Mouse (Mus musculus): Measurements from ENCODE around the gene Prune1. TPM values are rescaled to one million over a fixed set of nuclear protein-coding genes. Genes with fewer than 3 reads are reported as not detected.
A peak's percentile ranks its signal among the peaks of the same experiment; 100 is the strongest.

Prune1 gene
- polyA plus RNA-seq, 1 experiment from 2014 or later, result 35.7 TPM

- H3K27ac ChIP-seq (replicated peaks), result peak overlapping the region; percentile 92
- H3K9me3 ChIP-seq, result no peaks in the 10 kb centered on the region
- H3K4me2 ChIP-seq (replicated peaks), result peak overlapping the region; percentile 68
- peaks cover 4% of the 10 kb centered on the region; the same call in 1 of the 2 replicates for H3K36me3 ChIP-seq
- H3K4me1 ChIP-seq, result peaks cover 38% of the 10 kb centered on the region
- no peaks in the 10 kb centered on the region; the same call in 1 of the 2 replicates for H3K27me3 ChIP-seq
- H3K4me3 ChIP-seq, result peak overlapping the region; percentile 80
- peak; percentile 91 for ATAC-seq (ENCODE audit: low FRiP score, low read depth)
- WGBS, result under 1% methylated on average over 69 of the region's 71 CpGs
- H3K9ac ChIP-seq (replicated peaks), result peak overlapping the region; percentile 96
Observed at GRCm38 (mm10) chr3:95315094-95315843, 33.4 kb upstream of the Prune1 start.

GRCm38 (mm10) chr3:95314486-95315093 is 32.7 kb upstream of the Prune1 start, which contains the start of gene Cers2:
Gene Cers2 (plus strand): TSS chr3:95314791.
- no peaks in the 10 kb centered on the region; the same call in 1 of the 2 replicates for H3K27me3 ChIP-seq
- H3K4me2 ChIP-seq (replicated peaks), result peak within 1 kb of the TSS; percentile 68
- H3K4me3 ChIP-seq, result peak within 1 kb of the TSS; percentile 80
- no peaks in the 10 kb centered on the region for H3K36me3 ChIP-seq
- H3K27ac ChIP-seq (replicated peaks), result peak within 1 kb of the TSS; percentile 92
- H3K9ac ChIP-seq (replicated peaks), result peak within 1 kb of the TSS; percentile 96
- 3% methylated on average over 27 of the region's 27 CpGs for WGBS
- peaks cover 35% of the 10 kb centered on the region for H3K4me1 ChIP-seq
- ATAC-seq (ENCODE audit: low FRiP score, low read depth), result peak; percentile 17; the same call in 1 of the 2 replicates
- no peaks in the 10 kb centered on the region for H3K9me3 ChIP-seq

- Histone ChIP-seq H3K4me3 (peak overlapping the region; percentile 80; the same call in 1 of the 2 replicates), H3K9ac (replicated peaks) (no peak overlapping the region), H3K27ac (replicated peaks) (peak overlapping the region; percentile 92; the same call in 1 of the 2 replicates), H3K27me3 (no peaks in the 10 kb centered on the region; the same call in 1 of the 2 replicates), H3K36me3 (no peaks in the 10 kb centered on the region), H3K4me1 (peaks cover 34% of the 10 kb centered on the region), H3K9me3 (no peaks in the 10 kb centered on the region), H3K4me2 (replicated peaks) (peak overlapping the region; percentile 68)
- WGBS, result 62% methylated on average over 6 of the region's 6 CpGs
- ATAC-seq (ENCODE audit: low FRiP score, low read depth), result no peak
Observed at GRCm38 (mm10) chr3:95314075-95314474, 32.2 kb upstream of the Prune1 start.

GRCm38 (mm10) chr3:95313476-95313875 is 31.6 kb upstream of the Prune1 start:
- Histone ChIP-seq H3K4me3 (no peak overlapping the region), H3K4me1 (peaks cover 28% of the 10 kb centered on the region), H3K27me3 (no peaks in the 10 kb centered on the region; the same call in 1 of the 2 replicates), H3K27ac (replicated peaks) (no peak overlapping the region), H3K9me3 (no peaks in the 10 kb centered on the region), H3K4me2 (replicated peaks) (no peak overlapping the region), H3K36me3 (no peaks in the 10 kb centered on the region), H3K9ac (replicated peaks) (no peak overlapping the region)
- WGBS, result 37% methylated on average over 7 of the region's 7 CpGs
- no peak for ATAC-seq (ENCODE audit: low FRiP score, low read depth)

- Histone ChIP-seq H3K9ac (replicated peaks) (no peak overlapping the region), H3K4me1 (peaks cover 24% of the 10 kb centered on the region), H3K4me2 (replicated peaks) (no peak overlapping the region), H3K9me3 (no peaks in the 10 kb centered on the region), H3K36me3 (no peaks in the 10 kb centered on the region), H3K4me3 (no peak overlapping the region), H3K27ac (replicated peaks) (no peak overlapping the region), H3K27me3 (no peaks in the 10 kb centered on the region; the same call in 1 of the 2 replicates)
- no peak for ATAC-seq (ENCODE audit: low FRiP score, low read depth)
- WGBS, result 81% methylated on average over 6 of the region's 6 CpGs
Observed at GRCm38 (mm10) chr3:95312623-95313022, 30.7 kb upstream of the Prune1 start.

- H3K4me1 ChIP-seq, result peaks cover 14% of the 10 kb centered on the region
- H3K4me2 ChIP-seq (replicated peaks), result no peak overlapping the region
- no peaks in the 10 kb centered on the region for H3K36me3 ChIP-seq
- WGBS, result 69% methylated on average over 9 of the region's 9 CpGs
- no peak overlapping the region for H3K27ac ChIP-seq (replicated peaks)
- ATAC-seq (ENCODE audit: low FRiP score, low read depth), result no peak
- H3K27me3 ChIP-seq, result no peaks in the 10 kb centered on the region; the same call in 1 of the 2 replicates
- H3K9me3 ChIP-seq, result no peaks in the 10 kb centered on the region
- H3K4me3 ChIP-seq, result no peak overlapping the region
- H3K9ac ChIP-seq (replicated peaks), result no peak overlapping the region
Observed at GRCm38 (mm10) chr3:95310968-95311882, 29.3 kb upstream of the Prune1 start.

- no peak overlapping the region for H3K4me2 ChIP-seq (replicated peaks)
- WGBS, result 75% methylated on average over 3 of the region's 3 CpGs
- H3K9me3 ChIP-seq, result no peaks in the 10 kb centered on the region
Observed at GRCm38 (mm10) chr3:95310496-95310895, 28.6 kb upstream of the Prune1 start.

GRCm38 (mm10) chr3:95307100-95307499 is 25.2 kb upstream of the Prune1 start, which contains the start of gene Anxa9:
Gene Anxa9 (minus strand): TSS chr3:95307176.
- no peaks in the 10 kb centered on the region for H3K36me3 ChIP-seq
- H3K9ac ChIP-seq (replicated peaks), result no peak within 1 kb of the TSS
- 77% methylated on average over 7 of the region's 7 CpGs for WGBS

More at GRCm38 (mm10) chr3:95310496-95310895, 28.6 kb upstream of the Prune1 start:
- Histone ChIP-seq H3K4me3 (no peak overlapping the region), H3K9ac (replicated peaks) (no peak overlapping the region), H3K4me1 (peaks cover 7% of the 10 kb centered on the region; the same call in 1 of the 2 replicates), H3K27ac (replicated peaks) (no peak overlapping the region), H3K27me3 (no peaks in the 10 kb centered on the region; the same call in 1 of the 2 replicates), H3K36me3 (no peaks in the 10 kb centered on the region)
- ATAC-seq (ENCODE audit: low FRiP score, low read depth), result no peak

GRCm38 (mm10) chr3:95306244-95306643 is 24.4 kb upstream of the Prune1 start:
- Histone ChIP-seq H3K27ac (replicated peaks) (no peak overlapping the region), H3K4me1 (no peaks in the 10 kb centered on the region), H3K4me3 (no peak overlapping the region), H3K9ac (replicated peaks) (no peak overlapping the region), H3K36me3 (no peaks in the 10 kb centered on the region), H3K4me2 (replicated peaks) (no peak overlapping the region), H3K27me3 (no peaks in the 10 kb centered on the region), H3K9me3 (no peaks in the 10 kb centered on the region)
- ATAC-seq (ENCODE audit: low FRiP score, low read depth), result no peak
- WGBS, result 91% methylated on average over 4 of the region's 4 CpGs

More at GRCm38 (mm10) chr3:95307100-95307499, 25.2 kb upstream of the Prune1 start, which contains the start of gene Anxa9:
- Histone ChIP-seq H3K4me3 (no peak within 1 kb of the TSS), H3K27ac (replicated peaks) (no peak within 1 kb of the TSS), H3K9me3 (no peaks in the 10 kb centered on the region), H3K4me2 (replicated peaks) (no peak within 1 kb of the TSS), H3K4me1 (no peaks in the 10 kb centered on the region), H3K27me3 (no peaks in the 10 kb centered on the region)
- ATAC-seq (ENCODE audit: low FRiP score, low read depth), result no peak

GRCm38 (mm10) chr3:95301204-95301796 is 19.4 kb upstream of the Prune1 start:
- WGBS, result 83% methylated on average over 3 of the region's 3 CpGs
- Histone ChIP-seq H3K9ac (replicated peaks) (no peak overlapping the region), H3K4me1 (no peaks in the 10 kb centered on the region), H3K4me3 (no peak overlapping the region), H3K36me3 (0 out of 2 replicates have a peak, but pooled peaks cover 4% of the 10 kb centered on the region), H3K4me2 (replicated peaks) (no peak overlapping the region), H3K27ac (replicated peaks) (no peak overlapping the region), H3K27me3 (no peaks in the 10 kb centered on the region), H3K9me3 (no peaks in the 10 kb centered on the region)
- ATAC-seq (ENCODE audit: low FRiP score, low read depth), result no peak

GRCm38 (mm10) chr3:95298018-95298417 is 16.1 kb upstream of the Prune1 start:
- H3K9me3 ChIP-seq, result no peaks in the 10 kb centered on the region
- H3K4me2 ChIP-seq (replicated peaks), result no peak overlapping the region
- WGBS, result 96% methylated on average over 7 of the region's 7 CpGs
- no peaks in the 10 kb centered on the region for H3K4me1 ChIP-seq
- H3K9ac ChIP-seq (replicated peaks), result no peak overlapping the region
- no peaks in the 10 kb centered on the region for H3K27me3 ChIP-seq
- no peak overlapping the region for H3K27ac ChIP-seq (replicated peaks)
- H3K36me3 ChIP-seq, result peaks cover 31% of the 10 kb centered on the region
- no peak for ATAC-seq (ENCODE audit: low FRiP score, low read depth)
- no peak overlapping the region for H3K4me3 ChIP-seq
